Mouse (Mus musculus): ENCODE results near the gene Clstn1. TPM values are rescaled to one million over a fixed set of nuclear protein-coding genes. Genes with fewer than 3 reads are reported as not detected.

The Clstn1 gene
- polyA plus RNA-seq, 2 experiments = 51.2 to 58.2 TPM

- Histone ChIP-seq H3K4me1 (ENCODE audit: control insufficient read depth, insufficient read depth, low read length) (no peaks in the 10 kb centered on the region; the same call in 1 of the 2 replicates), H3K4me2 (replicated peaks; ENCODE audit: low read depth, low read length, severe bottlenecking) (peak overlapping the region; percentile 98), H3K9ac (ENCODE audit: low read depth, low read length, severe bottlenecking) (peak overlapping the region; percentile 87), H3K36me3 (ENCODE audit: control insufficient read depth, insufficient read depth, low read length) (no peaks in the 10 kb centered on the region), H3K27me3 (ENCODE audit: control insufficient read depth, insufficient read depth, low read length) (peaks cover 16% of the 10 kb centered on the region; the same call in 1 of the 2 replicates), H3K9me3 (ENCODE audit: control insufficient read depth, low read length) (no peaks in the 10 kb centered on the region), H3K27ac (replicated peaks; ENCODE audit: low read depth, low read length) (no peak overlapping the region), H3K4me3 (replicated peaks; ENCODE audit: low read length) (peak overlapping the region; percentile 89)
- DNase-seq (ENCODE audit: low spot score) (no peak), ATAC-seq (ENCODE audit: low FRiP score, low read depth) (no peak)
- TF ChIP-seq POLR2A (IDR thresholded peaks at IDR 0.05; ENCODE audit: borderline replicate concordance, extremely low read depth, insufficient read depth, insufficient read length) = no peak
- WGBS = 4% methylated on average over 24 of the region's 24 CpGs
Measured at GRCm38 (mm10) chr4:149587596-149588168, 1.4 kb downstream of the Clstn1 start.

GRCm38 (mm10) chr4:149590200-149590599 is 3.9 kb downstream of the Clstn1 start:
- Histone ChIP-seq H3K27me3 (ENCODE audit: control insufficient read depth, insufficient read depth, low read length) (peaks cover 14% of the 10 kb centered on the region; the same call in 1 of the 2 replicates), H3K4me1 (ENCODE audit: control insufficient read depth, insufficient read depth, low read length) (no peaks in the 10 kb centered on the region; the same call in 1 of the 2 replicates), H3K4me2 (replicated peaks; ENCODE audit: low read depth, low read length, severe bottlenecking) (no peak overlapping the region), H3K9ac (ENCODE audit: low read depth, low read length, severe bottlenecking) (no peak overlapping the region), H3K27ac (replicated peaks; ENCODE audit: low read depth, low read length) (no peak overlapping the region), H3K4me3 (replicated peaks; ENCODE audit: low read length) (no peak overlapping the region), H3K9me3 (ENCODE audit: control insufficient read depth, low read length) (no peaks in the 10 kb centered on the region), H3K36me3 (ENCODE audit: control insufficient read depth, insufficient read depth, low read length) (no peaks in the 10 kb centered on the region)
- ATAC-seq (ENCODE audit: low FRiP score, low read depth) = no peak
- TF ChIP-seq POLR2A (IDR thresholded peaks at IDR 0.05; ENCODE audit: borderline replicate concordance, extremely low read depth, insufficient read depth, insufficient read length) = no peak
- WGBS = 77% methylated on average over 1 of the region's 1 CpGs
- DNase-seq (ENCODE audit: low spot score) = no peak

- 0 out of 2 replicates have a peak, but pooled peaks cover 9% of the 10 kb centered on the region for H3K27me3 ChIP-seq (ENCODE audit: control insufficient read depth, insufficient read depth, low read length)
- no peak for TF ChIP-seq POLR2A (IDR thresholded peaks at IDR 0.05; ENCODE audit: borderline replicate concordance, extremely low read depth, insufficient read depth, insufficient read length)
- H3K4me1 ChIP-seq (ENCODE audit: control insufficient read depth, insufficient read depth, low read length) = no peaks in the 10 kb centered on the region; the same call in 1 of the 2 replicates
- H3K9me3 ChIP-seq (ENCODE audit: control insufficient read depth, low read length) = no peaks in the 10 kb centered on the region
- no peak for ATAC-seq (ENCODE audit: low FRiP score, low read depth)
- H3K4me3 ChIP-seq (replicated peaks; ENCODE audit: low read length) = no peak overlapping the region
- no peak overlapping the region for H3K27ac ChIP-seq (replicated peaks; ENCODE audit: low read depth, low read length)
- no peak for DNase-seq (ENCODE audit: low spot score)
- no peaks in the 10 kb centered on the region for H3K36me3 ChIP-seq (ENCODE audit: control insufficient read depth, insufficient read depth, low read length)
- H3K9ac ChIP-seq (ENCODE audit: low read depth, low read length, severe bottlenecking) = no peak overlapping the region
- no peak overlapping the region for H3K4me2 ChIP-seq (replicated peaks; ENCODE audit: low read depth, low read length, severe bottlenecking)
- 83% methylated on average over 2 of the region's 2 CpGs for WGBS
Measured at GRCm38 (mm10) chr4:149591486-149591885, 5.2 kb downstream of the Clstn1 start.

- ATAC-seq (ENCODE audit: low FRiP score, low read depth) (no peak), DNase-seq (ENCODE audit: low spot score) (no peak)
- Histone ChIP-seq H3K4me2 (replicated peaks; ENCODE audit: low read depth, low read length, severe bottlenecking) (no peak overlapping the region), H3K4me1 (ENCODE audit: control insufficient read depth, insufficient read depth, low read length) (no peaks in the 10 kb centered on the region), H3K27me3 (ENCODE audit: control insufficient read depth, insufficient read depth, low read length) (no peaks in the 10 kb centered on the region), H3K9me3 (ENCODE audit: control insufficient read depth, low read length) (no peaks in the 10 kb centered on the region), H3K27ac (replicated peaks; ENCODE audit: low read depth, low read length) (no peak overlapping the region), H3K4me3 (replicated peaks; ENCODE audit: low read length) (no peak overlapping the region), H3K9ac (ENCODE audit: low read depth, low read length, severe bottlenecking) (no peak overlapping the region), H3K36me3 (ENCODE audit: control insufficient read depth, insufficient read depth, low read length) (no peaks in the 10 kb centered on the region)
- 81% methylated on average over 9 of the region's 9 CpGs for WGBS
- TF ChIP-seq POLR2A (IDR thresholded peaks at IDR 0.05; ENCODE audit: borderline replicate concordance, extremely low read depth, insufficient read depth, insufficient read length) = no peak
Measured at GRCm38 (mm10) chr4:149594913-149595581, 8.8 kb downstream of the Clstn1 start.

- H3K9me3 ChIP-seq (ENCODE audit: control insufficient read depth, low read length) = no peaks in the 10 kb centered on the region
- ATAC-seq (ENCODE audit: low FRiP score, low read depth) (no peak), DNase-seq (ENCODE audit: low spot score) (no peak)
- no peak overlapping the region for H3K4me3 ChIP-seq (replicated peaks; ENCODE audit: low read length)
- H3K9ac ChIP-seq (ENCODE audit: low read depth, low read length, severe bottlenecking) = no peak overlapping the region
- no peaks in the 10 kb centered on the region for H3K36me3 ChIP-seq (ENCODE audit: control insufficient read depth, insufficient read depth, low read length)
- 79% methylated on average over 12 of the region's 12 CpGs for WGBS
- no peak overlapping the region for H3K4me2 ChIP-seq (replicated peaks; ENCODE audit: low read depth, low read length, severe bottlenecking)
- TF ChIP-seq POLR2A (IDR thresholded peaks at IDR 0.05; ENCODE audit: borderline replicate concordance, extremely low read depth, insufficient read depth, insufficient read length) = no peak
- H3K27me3 ChIP-seq (ENCODE audit: control insufficient read depth, insufficient read depth, low read length) = no peaks in the 10 kb centered on the region
- no peak overlapping the region for H3K27ac ChIP-seq (replicated peaks; ENCODE audit: low read depth, low read length)
- H3K4me1 ChIP-seq (ENCODE audit: control insufficient read depth, insufficient read depth, low read length) = peaks cover 12% of the 10 kb centered on the region
Measured at GRCm38 (mm10) chr4:149597641-149598208, 11.5 kb downstream of the Clstn1 start.

Data from limb, embryonic 14.5 days (tissue).